Mouse (Mus musculus): Measurements from ENCODE around the gene Apoa5. TPM values are rescaled to one million over a fixed set of nuclear protein-coding genes. Genes with fewer than 3 reads are reported as not detected.
"Not testable (repeated sequence)": the region's sequence is repeated elsewhere in the genome, so short reads cannot be mapped to it uniquely, and the experiment has no call there.

Gene Apoa5
- polyA plus RNA-seq, 1 experiment from 2014 or later, result not detected

GRCm38 (mm10) chr9:46315807-46316365 lies 47.5 kb downstream of the Apoa5 start:
- Histone ChIP-seq H3K27me3 (peaks cover 9% of the 10 kb centered on the region; the same call in 1 of the 2 replicates), H3K4me1 (replicated peaks) (no peaks in the 10 kb centered on the region), H3K36me3 (no peaks in the 10 kb centered on the region), H3K27ac (no peak overlapping the region), H3K9ac (no peak overlapping the region), H3K9me3 (replicated peaks) (no peaks in the 10 kb centered on the region), H3K4me3 (no peak overlapping the region), H3K4me2 (no peak overlapping the region)
- ATAC-seq (replicated peaks; ENCODE audit: insufficient number of reproducible peaks, insufficient read depth, low FRiP score, low read depth), result no peak
- 60% methylated on average over 11 of the region's 11 CpGs for WGBS

- H3K27ac ChIP-seq, result no peak overlapping the region
- H3K9ac ChIP-seq, result no peak overlapping the region
- 27% methylated on average over 5 of the region's 5 CpGs for WGBS
- H3K4me2 ChIP-seq, result no peak overlapping the region
- H3K27me3 ChIP-seq, result peaks cover 9% of the 10 kb centered on the region; the same call in 1 of the 2 replicates
- no peak overlapping the region for H3K4me3 ChIP-seq
- H3K9me3 ChIP-seq (replicated peaks), result no peaks in the 10 kb centered on the region
- no peaks in the 10 kb centered on the region for H3K36me3 ChIP-seq
- ATAC-seq (replicated peaks; ENCODE audit: insufficient number of reproducible peaks, insufficient read depth, low FRiP score, low read depth), result no peak
- no peaks in the 10 kb centered on the region for H3K4me1 ChIP-seq (replicated peaks)
Observed at GRCm38 (mm10) chr9:46316388-46316787, 48.0 kb downstream of the Apoa5 start.

DNA sequence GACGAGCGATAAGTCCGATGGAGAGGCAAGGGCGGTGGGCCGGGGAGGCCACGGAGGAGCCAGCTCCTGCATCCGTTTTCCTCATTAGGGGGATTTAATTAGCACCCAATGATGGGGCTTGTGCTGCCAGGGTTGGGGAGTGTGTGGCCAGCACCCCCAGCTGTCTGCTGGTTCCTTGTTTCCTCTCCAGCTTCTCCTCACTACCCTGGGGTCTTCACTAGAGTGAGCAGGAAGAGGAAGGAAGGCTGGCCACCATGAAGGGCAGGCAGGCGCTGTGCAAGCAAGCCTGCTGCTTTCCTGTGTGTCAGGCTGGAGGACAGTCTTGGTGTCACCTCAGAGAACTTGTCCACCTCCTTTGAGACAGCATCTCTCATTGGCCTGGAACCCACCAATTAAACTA lies 48.5 kb downstream of the Apoa5 start:
- Histone ChIP-seq H3K36me3 (no peaks in the 10 kb centered on the region), H3K4me3 (no peak overlapping the region), H3K4me1 (replicated peaks) (no peaks in the 10 kb centered on the region), H3K9ac (no peak overlapping the region), H3K27me3 (peaks cover 9% of the 10 kb centered on the region; the same call in 1 of the 2 replicates), H3K9me3 (replicated peaks) (no peaks in the 10 kb centered on the region), H3K27ac (no peak overlapping the region), H3K4me2 (no peak overlapping the region)
- ATAC-seq (replicated peaks; ENCODE audit: insufficient number of reproducible peaks, insufficient read depth, low FRiP score, low read depth), result no peak
- WGBS, result 57% methylated on average over 8 of the region's 8 CpGs

- WGBS, result 87% methylated on average over 3 of the region's 3 CpGs
- no peaks in the 10 kb centered on the region for H3K9me3 ChIP-seq (replicated peaks)
Observed at GRCm38 (mm10) chr9:46317957-46318356, 49.5 kb downstream of the Apoa5 start.

GRCm38 (mm10) chr9:46319886-46320285 lies 51.5 kb downstream of the Apoa5 start, which contains the start of gene 4931429L15Rik:
Gene 4931429L15Rik, minus strand, starts transcription at chr9:46319986.
- H3K27ac ChIP-seq; H3K27me3 ChIP-seq; H3K4me3 ChIP-seq; H3K9me3 ChIP-seq (replicated peaks); H3K4me2 ChIP-seq; H3K4me1 ChIP-seq (replicated peaks); H3K9ac ChIP-seq; ATAC-seq (replicated peaks; ENCODE audit: insufficient number of reproducible peaks, insufficient read depth, low FRiP score, low read depth); H3K36me3 ChIP-seq: not testable (repeated sequence)
- 79% methylated on average over 6 of the region's 6 CpGs for WGBS

More at GRCm38 (mm10) chr9:46317957-46318356, 49.5 kb downstream of the Apoa5 start:
- Histone ChIP-seq H3K4me1 (replicated peaks) (no peaks in the 10 kb centered on the region), H3K27me3 (peaks cover 15% of the 10 kb centered on the region; the same call in 1 of the 2 replicates), H3K4me2 (no peak overlapping the region), H3K27ac (no peak overlapping the region), H3K9ac (no peak overlapping the region), H3K36me3 (no peaks in the 10 kb centered on the region), H3K4me3 (no peak overlapping the region)
- ATAC-seq (replicated peaks; ENCODE audit: insufficient number of reproducible peaks, insufficient read depth, low FRiP score, low read depth), result no peak

DNA sequence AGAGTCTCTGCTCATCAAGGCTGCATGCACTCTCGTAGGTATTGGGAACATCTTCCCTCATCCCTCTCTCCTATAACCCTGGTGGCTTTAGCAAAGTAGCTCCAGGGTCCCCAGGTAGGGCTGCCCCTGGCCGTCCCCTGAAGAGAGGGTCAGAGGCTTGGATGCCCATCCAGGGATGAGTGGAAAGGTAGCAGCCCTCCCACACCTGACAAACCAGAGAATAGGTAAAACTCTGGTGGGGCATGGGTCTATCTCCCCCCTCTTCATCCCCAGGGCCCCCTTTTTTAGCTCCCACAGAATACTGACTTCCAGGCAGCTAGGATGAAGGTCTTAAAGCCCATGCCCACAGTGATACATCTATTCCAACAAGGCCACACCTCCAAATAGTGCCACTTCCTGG lies 52.0 kb downstream of the Apoa5 start:
- Histone ChIP-seq H3K36me3 (no peaks in the 10 kb centered on the region), H3K27me3 (peaks cover 7% of the 10 kb centered on the region; the same call in 1 of the 2 replicates), H3K4me3 (no peak overlapping the region), H3K27ac (no peak overlapping the region), H3K9me3 (replicated peaks) (no peaks in the 10 kb centered on the region), H3K9ac (no peak overlapping the region), H3K4me1 (replicated peaks) (no peaks in the 10 kb centered on the region), H3K4me2 (no peak overlapping the region)
- 77% methylated on average over 2 of the region's 2 CpGs for WGBS
- no peak for ATAC-seq (replicated peaks; ENCODE audit: insufficient number of reproducible peaks, insufficient read depth, low FRiP score, low read depth)

Other genes with a start within 250 kb of the Apoa5 start
- 3.9 and 29.5 TPM in 2 replicates for gene Apoa1, start 40.1 kb upstream of the Apoa5 start, polyA plus RNA-seq (2015; fragmentation: Nextera tagmentation; extraction: Ambion mirVana)
- gene Apoc3, start 33.0 kb upstream of the Apoa5 start, polyA plus RNA-seq (2015; fragmentation: Nextera tagmentation; extraction: Ambion mirVana), result 0.36 TPM in 1 of 2 replicates, not detected in the other
- gene Apoa4, start 27.9 kb upstream of the Apoa5 start, polyA plus RNA-seq (2015; fragmentation: Nextera tagmentation; extraction: Ambion mirVana), result 0.13 TPM in 1 of 2 replicates, not detected in the other
- 32.8 and 39.6 TPM in 2 replicates for gene Zpr1, start 4.4 kb downstream of the Apoa5 start, polyA plus RNA-seq (2015; fragmentation: Nextera tagmentation; extraction: Ambion mirVana)
- 11.5 and 14.6 TPM in 2 replicates for gene Bud13, start 14.4 kb downstream of the Apoa5 start, polyA plus RNA-seq (2015; fragmentation: Nextera tagmentation; extraction: Ambion mirVana)
- not detected in 2 replicates for gene 4931429L15Rik, start 51.4 kb downstream of the Apoa5 start, polyA plus RNA-seq (2015; fragmentation: Nextera tagmentation; extraction: Ambion mirVana)